In genomic region chr5:134235111-134235510, GRCm38 (mm10) we compare ENCODE assay signal across 8 mouse cellular contexts. TPM values are rescaled to one million over a fixed set of nuclear protein-coding genes. Genes with fewer than 3 reads are reported as not detected.
DNase-seq lines count a peak whose midpoint lies in the region; ATAC-seq and TF ChIP-seq lines count a peak whose summit lies in the region.

No protein-coding gene starts in this region.

- H3K4me3 ChIP-seq in spleen, adult 2 months (ENCODE audit: extremely low read depth, insufficient read depth, insufficient read length) = no peak overlapping the region
- H3K4me3 ChIP-seq in hindbrain, postnatal 0 days (ENCODE audit: low read length) = no peak overlapping the region
- H3K4me3 ChIP-seq in liver, embryonic 16.5 days (ENCODE audit: low read depth, low read length) = no peak overlapping the region

- DNase-seq in frontal cortex, postnatal 10 days (ENCODE audit: low spot score in 2 of 2) = peak; percentile 55 to 57
- DNase-seq in frontal cortex, postnatal 25 days (ENCODE audit: low spot score in 2 of 2) = no peak
- DNase-seq in spleen, adult 2 months (ENCODE audit: low read depth in 1 of 2, low spot score in 2 of 2) = no peak
- DNase-seq in spleen, postnatal 14 days (ENCODE audit: low spot score in 2 of 2) = no peak
- peak; percentile 68 for DNase-seq in hindbrain, postnatal 0 days (ENCODE audit: low spot score)
- DNase-seq in urinary bladder, postnatal 25 days (ENCODE audit: low spot score) = no peak
- DNase-seq in cerebellum, adult 8-10 months = no peak

- no peak for ATAC-seq in hindbrain, postnatal 0 days
- ATAC-seq in liver, embryonic 16.5 days (ENCODE audit: low read depth) = no peak

- H3K4me2 ChIP-seq in hindbrain, postnatal 0 days (ENCODE audit: low read depth, low read length) = no peak overlapping the region
- H3K4me2 ChIP-seq in liver, embryonic 16.5 days (ENCODE audit: low read depth, low read length) = no peak overlapping the region

- H3K36me3 ChIP-seq in spleen, adult 2 months (ENCODE audit: control insufficient read depth, insufficient read depth, low read length) = peaks cover 15% of the 10 kb centered on the region
- peaks cover 38% of the 10 kb centered on the region for H3K36me3 ChIP-seq in hindbrain, postnatal 0 days (ENCODE audit: insufficient read depth, low read length)
- H3K36me3 ChIP-seq in liver, embryonic 16.5 days (ENCODE audit: control insufficient read depth, insufficient read depth) = peaks cover 30% of the 10 kb centered on the region

- H3K27ac ChIP-seq in spleen, adult 2 months (ENCODE audit: insufficient read depth, low read length) = peak overlapping the region; percentile 98
- 0 out of 2 replicates have a peak overlapping the region, but pooled peaks have one; percentile 38 for H3K27ac ChIP-seq in hindbrain, postnatal 0 days
- peak overlapping the region; percentile 1; the same call in 1 of the 2 replicates for H3K27ac ChIP-seq in liver, embryonic 16.5 days (ENCODE audit: low read length)

- no peaks in the 10 kb centered on the region for H3K9me3 ChIP-seq in hindbrain, postnatal 0 days (ENCODE audit: low read length)
- no peaks in the 10 kb centered on the region for H3K9me3 ChIP-seq in liver, embryonic 16.5 days (replicated peaks; ENCODE audit: control insufficient read depth, low read length)

- no peaks in the 10 kb centered on the region for H3K27me3 ChIP-seq in spleen, adult 2 months (ENCODE audit: control insufficient read depth, insufficient read depth, low read length)
- H3K27me3 ChIP-seq in hindbrain, postnatal 0 days (ENCODE audit: insufficient read depth, low read length) = no peaks in the 10 kb centered on the region
- H3K27me3 ChIP-seq in liver, embryonic 16.5 days (ENCODE audit: control insufficient read depth, insufficient read depth, low read depth, low read length) = no peaks in the 10 kb centered on the region

- WGBS in spleen, adult 2 months = 61% methylated on average over 6 of the region's 6 CpGs
- 28% methylated on average over 6 of the region's 6 CpGs for WGBS in hindbrain, postnatal 0 days
- 46% methylated on average over 6 of the region's 6 CpGs for WGBS in liver, embryonic 16.5 days (ENCODE audit: insufficient replicate concordance)

- no peak for TF ChIP-seq POLR2A in spleen, adult 2 months (IDR thresholded peaks at IDR 0.05; ENCODE audit: low read depth, low read length)

- no peak for TF ChIP-seq CTCF in spleen, adult 2 months (IDR thresholded peaks at IDR 0.05; ENCODE audit: extremely low read depth, insufficient read depth, insufficient read length, insufficient replicate concordance)
- no peak for TF ChIP-seq CTCF in hindbrain, postnatal 0 days (IDR thresholded peaks at IDR 0.05; ENCODE audit: low read depth)

- H3K4me1 ChIP-seq in spleen, adult 2 months (ENCODE audit: control insufficient read depth, insufficient read depth, insufficient read length) = peaks cover 72% of the 10 kb centered on the region
- H3K4me1 ChIP-seq in hindbrain, postnatal 0 days (ENCODE audit: insufficient read depth, low read length) = 0 out of 2 replicates have a peak, but pooled peaks cover 3% of the 10 kb centered on the region
- peaks cover 32% of the 10 kb centered on the region for H3K4me1 ChIP-seq in liver, embryonic 16.5 days (ENCODE audit: control insufficient read depth, low read depth, low read length)

- H3K9ac ChIP-seq in hindbrain, postnatal 0 days (replicated peaks; ENCODE audit: low read length) = no peak overlapping the region
- H3K9ac ChIP-seq in liver, embryonic 16.5 days (ENCODE audit: low read depth, low read length) = no peak overlapping the region

RNA-seq across cellular contexts. Expression of gene Ncf1, which starts 5.7 kb away (rescaled TPM):
- 103 and 151 TPM in 2 replicates for polyA plus RNA-seq in spleen, adult 2 months (2012; rRNA removed)
- total RNA-seq in hindbrain, postnatal 0 days (2014; rRNA removed) = 2.8 and 4.9 TPM in 2 replicates
- polyA plus RNA-seq in hindbrain, postnatal 0 days (2015; fragmentation: Nextera tagmentation; extraction: Ambion mirVana) = 2.0 and 2.3 TPM in 2 replicates
- 25.1 and 26.5 TPM in 2 replicates for polyA plus RNA-seq in liver, embryonic 16.5 days (2015; fragmentation: Nextera tagmentation; extraction: Ambion mirVana)

RNA-seq across cellular contexts. Expression of gene Gtf2ird2, which starts 51.3 kb away (rescaled TPM):
- 6.4 and 7.7 TPM in 2 replicates for polyA plus RNA-seq in spleen, adult 2 months (2012; rRNA removed)
- 14.6 and 19.7 TPM in 2 replicates for total RNA-seq in hindbrain, postnatal 0 days (2014; rRNA removed)
- polyA plus RNA-seq in hindbrain, postnatal 0 days (2015; fragmentation: Nextera tagmentation; extraction: Ambion mirVana) = 11.6 and 12.6 TPM in 2 replicates
- polyA plus RNA-seq in liver, embryonic 16.5 days (2015; fragmentation: Nextera tagmentation; extraction: Ambion mirVana) = 1.8 and 1.9 TPM in 2 replicates

RNA-seq across cellular contexts. Expression of gene Rcc1l, which starts 58.5 kb away (rescaled TPM):
- 10.7 and 12.0 TPM in 2 replicates for polyA plus RNA-seq in spleen, adult 2 months (2012; rRNA removed)
- 20.6 and 23.0 TPM in 2 replicates for total RNA-seq in hindbrain, postnatal 0 days (2014; rRNA removed)
- polyA plus RNA-seq in hindbrain, postnatal 0 days (2015; fragmentation: Nextera tagmentation; extraction: Ambion mirVana) = 21.5 and 21.7 TPM in 2 replicates
- polyA plus RNA-seq in liver, embryonic 16.5 days (2015; fragmentation: Nextera tagmentation; extraction: Ambion mirVana) = 10.0 and 10.6 TPM in 2 replicates

Comparison
In these comparisons a context has a peak if more than half of its experiments do, and no peak if none do; other contexts are left out.
1. DNase-seq: peak in frontal cortex, postnatal 10 days (2 of 2) and hindbrain, postnatal 0 days (single experiment); none in frontal cortex, postnatal 25 days (0 of 2), spleen, adult 2 months (0 of 2), spleen, postnatal 14 days (0 of 2), urinary bladder, postnatal 25 days (single experiment) and cerebellum, adult 8-10 months (single experiment).
2. H3K27ac ChIP-seq: peak in every context shown above with its lines; median percentile 98 in spleen, adult 2 months; 38 in hindbrain, postnatal 0 days; 1 in liver, embryonic 16.5 days.